ENCODE assay signal across 27 mouse cellular contexts in the genomic region with DNA sequence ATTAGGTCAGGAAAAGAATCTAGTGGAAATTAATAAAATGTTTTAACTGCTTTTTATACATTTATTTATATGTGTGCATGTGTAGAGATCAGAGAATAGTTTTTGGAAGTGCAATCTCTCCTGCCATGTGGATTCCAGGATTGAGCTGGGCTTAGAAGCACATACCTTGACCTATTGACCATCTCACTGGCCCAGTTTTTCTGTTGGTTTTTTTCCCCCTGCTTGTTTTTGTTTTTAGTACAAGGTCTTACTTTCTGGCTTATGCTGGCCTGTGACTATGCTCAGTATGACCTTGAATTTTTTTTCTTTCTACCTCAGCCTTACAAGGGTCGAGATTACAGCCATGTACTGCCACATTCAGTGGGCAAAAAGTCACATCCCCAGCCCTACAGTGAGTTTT. TPM values are rescaled to one million over a fixed set of nuclear protein-coding genes. Genes with fewer than 3 reads are reported as not detected.
DNase-seq lines count a peak whose midpoint lies in the region; ATAC-seq and TF ChIP-seq lines count a peak whose summit lies in the region.
"Had no signal": no experiment of that assay in that cellular context is flagged by ENCODE, and none has a peak within 500 bp of the region (broad histone marks: within the 10 kb centered on the region; RNA-seq: fewer than 3 reads in every experiment).

No protein-coding gene starts in this region.

- no peak for TF ChIP-seq CTCF in liver, adult 2 months (IDR thresholded peaks at IDR 0.05; ENCODE audit: low read depth, low read length)
- TF ChIP-seq CTCF in liver, postnatal 0 days (IDR thresholded peaks at IDR 0.05; ENCODE audit: low read depth), result no peak

- TF ChIP-seq EP300 in liver, postnatal 0 days (IDR thresholded peaks at IDR 0.05; ENCODE audit: low read depth), result peak; percentile 45; the same call in 1 of the 2 replicates

- H3K27me3 ChIP-seq in liver, adult 2 months (ENCODE audit: control insufficient read depth, insufficient read depth, low read length), result no peaks in the 10 kb centered on the region
- H3K27me3 ChIP-seq in liver, embryonic 12.5 days (replicated peaks), result no peaks in the 10 kb centered on the region
- no peaks in the 10 kb centered on the region for H3K27me3 ChIP-seq in liver, postnatal 0 days (ENCODE audit: insufficient read depth, low read length)
- H3K27me3 ChIP-seq: embryonic facial prominence, embryonic 13.5 days; embryonic facial prominence, embryonic 15.5 days; forebrain, embryonic 12.5 days had no signal

- no peak overlapping the region for H3K9ac ChIP-seq in liver, adult 2 months (ENCODE audit: low read depth, low read length)
- H3K9ac ChIP-seq in liver, embryonic 12.5 days, result no peak overlapping the region
- H3K9ac ChIP-seq in liver, postnatal 0 days (replicated peaks), result no peak overlapping the region
- H3K9ac ChIP-seq: embryonic facial prominence, embryonic 13.5 days; embryonic facial prominence, embryonic 15.5 days; forebrain, embryonic 12.5 days had no signal

- H3K4me2 ChIP-seq in liver, embryonic 12.5 days, result no peak overlapping the region
- no peak overlapping the region for H3K4me2 ChIP-seq in liver, postnatal 0 days (ENCODE audit: low read depth, low read length)
- H3K4me2 ChIP-seq: embryonic facial prominence, embryonic 13.5 days; embryonic facial prominence, embryonic 15.5 days; forebrain, embryonic 12.5 days had no signal

- H3K9me3 ChIP-seq in liver, embryonic 12.5 days (replicated peaks), result no peaks in the 10 kb centered on the region
- H3K9me3 ChIP-seq in liver, postnatal 0 days (ENCODE audit: low read length), result no peaks in the 10 kb centered on the region
- H3K9me3 ChIP-seq: embryonic facial prominence, embryonic 15.5 days; forebrain, embryonic 10.5 days; forebrain, embryonic 12.5 days had no signal

- H3K36me3 ChIP-seq in liver, adult 2 months (ENCODE audit: control insufficient read depth, insufficient read depth, low read length), result peaks cover 42% of the 10 kb centered on the region
- H3K36me3 ChIP-seq in liver, embryonic 12.5 days, result peaks cover 81% of the 10 kb centered on the region
- peaks cover 54% of the 10 kb centered on the region for H3K36me3 ChIP-seq in liver, postnatal 0 days (replicated peaks; ENCODE audit: insufficient read depth, low read length)

- no peak for ATAC-seq in liver, embryonic 12.5 days
- ATAC-seq in liver, postnatal 0 days, result peak; percentile 15; the same call in 1 of the 2 replicates
- ATAC-seq: forebrain, embryonic 14.5 days; forebrain, embryonic 16.5 days had no signal

- peak overlapping the region; percentile 58; the same call in 1 of the 2 replicates for H3K27ac ChIP-seq in liver, adult 2 months (replicated peaks; ENCODE audit: insufficient read depth, low read depth, low read length)
- no peak overlapping the region for H3K27ac ChIP-seq in liver, embryonic 12.5 days
- H3K27ac ChIP-seq in liver, postnatal 0 days (ENCODE audit: low read depth), result peak overlapping the region; percentile 89
- H3K27ac ChIP-seq: embryonic facial prominence, embryonic 13.5 days; embryonic facial prominence, embryonic 15.5 days; forebrain, embryonic 10.5 days; forebrain, embryonic 12.5 days had no signal

- peak; percentile 19 for DNase-seq in adrenal gland, adult 8-10 months
- DNase-seq in adrenal gland, postnatal 4 days (ENCODE audit: low spot score in 2 of 2), result no peak
- peak; percentile 94 for DNase-seq in liver, adult 2 months (ENCODE audit: extremely low read depth, low read depth, low spot score)
- DNase-seq in liver, postnatal 0 days, result no peak
- no peak for DNase-seq in liver
- DNase-seq in testis, postnatal 14 days (ENCODE audit: low spot score), result peak; percentile 21
- DNase-seq in testis, postnatal 10 days (ENCODE audit: low spot score), result no peak
- DNase-seq: adrenal gland, postnatal 10 days; adrenal gland, postnatal 36 days; cerebellum, adult 11 months; cerebellum, adult 18-20 months; cerebellum, adult 8-10 months; cerebellum, adult 9-11 months; cerebellum, postnatal 14 days; cerebellum, postnatal 36 days; embryo, embryonic 11 days had no signal

- no peak for TF ChIP-seq POLR2A in liver, adult 2 months (IDR thresholded peaks at IDR 0.05; ENCODE audit: extremely low read depth, insufficient read depth, low read length)

- H3K4me3 ChIP-seq in liver, adult 2 months (ENCODE audit: insufficient read depth, low read depth, low read length), result no peak overlapping the region
- no peak overlapping the region for H3K4me3 ChIP-seq in liver, embryonic 12.5 days
- H3K4me3 ChIP-seq in liver, postnatal 0 days (ENCODE audit: low read depth, low read length), result no peak overlapping the region
- H3K4me3 ChIP-seq: embryonic facial prominence, embryonic 13.5 days; embryonic facial prominence, embryonic 15.5 days; erythroblast, embryonic 14.5 days; forebrain, embryonic 10.5 days; forebrain, embryonic 12.5 days had no signal

- peaks cover 26% of the 10 kb centered on the region for H3K4me1 ChIP-seq in liver, adult 2 months (ENCODE audit: control insufficient read depth, insufficient read depth, low read length)
- H3K4me1 ChIP-seq in liver, embryonic 12.5 days, result no peaks in the 10 kb centered on the region
- peaks cover 8% of the 10 kb centered on the region; the same call in 1 of the 2 replicates for H3K4me1 ChIP-seq in liver, postnatal 0 days (ENCODE audit: insufficient read depth)
- H3K4me1 ChIP-seq: embryonic facial prominence, embryonic 13.5 days; embryonic facial prominence, embryonic 15.5 days; forebrain, embryonic 10.5 days; forebrain, embryonic 12.5 days had no signal

- 16% methylated on average over 1 of the region's 1 CpGs for WGBS in liver, adult 2 months
- WGBS in liver, embryonic 12.5 days (ENCODE audit: insufficient replicate concordance), result 69% methylated on average over 1 of the region's 1 CpGs
- 49% methylated on average over 1 of the region's 1 CpGs for WGBS in liver, postnatal 0 days (ENCODE audit: insufficient replicate concordance)

- peaks cover 18% of the 10 kb centered on the region; the same call in 1 of the 2 replicates for H3K79me2 ChIP-seq in liver, adult 2 months (ENCODE audit: control insufficient read depth, insufficient read depth, low read length)

RNA-seq across cellular contexts. Expression of a gene that starts 14.0 kb away (rescaled TPM):
- 10 to 100 TPM; 54.7 to 71.9 (median 60.7) TPM for total RNA-seq in adrenal gland, adult 8-10 months (2022)
- 10 to 100 TPM; 72.0 to 81.7 TPM for total RNA-seq in adrenal gland, postnatal 4 days (2021)
- 54.0 and 56.1 TPM in 2 replicates for total RNA-seq in liver, adult 2 months (2014; rRNA removed)
- polyA plus RNA-seq in liver, adult 2 months (2012; rRNA removed), result 39.2 and 62.4 TPM in 2 replicates
- polyA plus RNA-seq in liver, embryonic 12.5 days (2016; fragmentation: Nextera tagmentation; extraction: Ambion mirVana), result 34.9 and 36.8 TPM in 2 replicates
- polyA plus RNA-seq in liver, postnatal 0 days (2015; fragmentation: Nextera tagmentation; extraction: Ambion mirVana), result 109 and 119 TPM in 2 replicates

RNA-seq across cellular contexts. Expression of a gene that starts 37.9 kb away (rescaled TPM):
- total RNA-seq in adrenal gland, adult 8-10 months (2022), result 10 to 100 TPM; 18.6 to 23.1 (median 19.9) TPM
- 10 to 100 TPM; 22.2 to 23.8 TPM for total RNA-seq in adrenal gland, postnatal 4 days (2021)
- 3.6 and 5.6 TPM in 2 replicates for total RNA-seq in liver, adult 2 months (2014; rRNA removed)
- polyA plus RNA-seq in liver, adult 2 months (2012; rRNA removed), result 3.5 and 4.5 TPM in 2 replicates
- 9.8 and 10.9 TPM in 2 replicates for polyA plus RNA-seq in liver, embryonic 12.5 days (2016; fragmentation: Nextera tagmentation; extraction: Ambion mirVana)
- 4.0 and 4.4 TPM in 2 replicates for polyA plus RNA-seq in liver, postnatal 0 days (2015; fragmentation: Nextera tagmentation; extraction: Ambion mirVana)

RNA-seq across cellular contexts. Expression of a gene that starts 43.0 kb away (rescaled TPM):
- total RNA-seq in adrenal gland, adult 8-10 months (2022), result 10 to 100 TPM in 1 of 4 experiments, 1 to 10 TPM in 3; 3.2 to 10.7 (median 6.1) TPM
- 1 to 10 TPM; 4.8 to 7.6 TPM for total RNA-seq in adrenal gland, postnatal 4 days (2021)
- total RNA-seq in liver, adult 2 months (2014; rRNA removed), result 0.18 and 0.20 TPM in 2 replicates
- polyA plus RNA-seq in liver, adult 2 months (2012; rRNA removed), result 0.12 and 0.15 TPM in 2 replicates
- polyA plus RNA-seq in liver, embryonic 12.5 days (2016; fragmentation: Nextera tagmentation; extraction: Ambion mirVana), result 0.06 TPM in 1 of 2 replicates, not detected in the other
- 0.06 and 0.08 TPM in 2 replicates for polyA plus RNA-seq in liver, postnatal 0 days (2015; fragmentation: Nextera tagmentation; extraction: Ambion mirVana)
- total RNA-seq: MEL had no signal
- polyA plus RNA-seq: erythroblast, embryonic 14.5 days; forebrain, embryonic 10.5 days had no signal

RNA-seq across cellular contexts. Expression of a gene that starts 52.8 kb away (rescaled TPM):
- 1 to 10 TPM in 1 of 4 experiments, under 1 TPM in 2, not detected in 1; 0.41 to 1.7 (median 0.49) TPM for total RNA-seq in adrenal gland, adult 8-10 months (2022)
- under 1 TPM; 0.67 to 0.68 TPM for total RNA-seq in adrenal gland, postnatal 4 days (2021)
- 0.18 TPM in 1 of 2 replicates, not detected in the other for total RNA-seq in liver, adult 2 months (2014; rRNA removed)
- 0.12 and 0.22 TPM in 2 replicates for polyA plus RNA-seq in liver, adult 2 months (2012; rRNA removed)
- not detected in 2 replicates for polyA plus RNA-seq in liver, embryonic 12.5 days (2016; fragmentation: Nextera tagmentation; extraction: Ambion mirVana)
- not detected in 2 replicates for polyA plus RNA-seq in liver, postnatal 0 days (2015; fragmentation: Nextera tagmentation; extraction: Ambion mirVana)
- total RNA-seq: common myeloid progenitor, adult 5-6 weeks; MEL had no signal
- polyA plus RNA-seq: embryonic facial prominence, embryonic 11.5 days; embryonic facial prominence, embryonic 15.5 days had no signal

Comparison
In these comparisons a context has a peak if more than half of its experiments do, and no peak if none do; other contexts are left out.
1. DNase-seq: peak in adrenal gland, adult 8-10 months (single experiment), liver, adult 2 months (single experiment) and testis, postnatal 14 days (single experiment); none in adrenal gland, postnatal 4 days (0 of 2), liver, postnatal 0 days (single experiment), liver (single experiment) and testis, postnatal 10 days (single experiment).